Mouse (Mus musculus) spleen, adult 2 months (tissue): ENCODE results near the gene Pum3.

Experiments
- CTCF ChIP-seq: fragments of 200-500 bp; IDR thresholded peaks from 2 replicates; pipeline ENCODE4 v1.5.1; 2011; ENCODE audit warnings: mild to moderate bottlenecking, inconsistent platforms; ENCODE audit not compliant: insufficient read depth, insufficient read length, insufficient replicate concordance; ENCODE audit errors: extremely low read depth
- POLR2A ChIP-seq: fragments of 200-500 bp; IDR thresholded peaks from 2 replicates; pipeline ENCODE4 v1.6.1; 2011; ENCODE audit warnings: low read depth, low read length, inconsistent platforms

DNA sequence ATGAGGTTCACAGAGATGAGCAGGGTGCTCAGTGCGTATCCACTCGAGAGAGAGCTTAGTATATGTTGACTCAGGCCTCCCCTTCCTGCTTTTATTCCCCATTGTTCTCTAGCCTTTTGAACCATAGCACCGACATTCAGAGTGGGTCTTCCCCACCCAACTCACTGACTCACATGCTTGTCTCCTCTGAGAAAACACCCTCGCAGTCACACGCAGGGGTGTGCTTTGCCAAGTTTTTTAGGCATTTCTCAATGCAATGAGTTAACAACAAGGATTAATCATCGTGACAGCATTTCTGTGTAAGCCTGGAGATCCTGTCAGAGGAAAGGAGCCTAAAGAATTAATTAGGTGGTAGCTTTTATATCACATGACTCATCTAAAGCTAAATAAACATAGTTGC is 77.9 kb downstream of the Pum3 start:
- no peak for TF ChIP-seq CTCF
- TF ChIP-seq POLR2A = no peak
